Mouse (Mus musculus) MEL-GATA-1-ER (cell line): Measurements from ENCODE around the gene Mroh7.

Source experiments
- DNase-seq: peaks from one replicate; pipeline ENCODE4 v3.0.0-alpha.2; 2012; ENCODE audit warnings: low read depth; ENCODE audit errors: extremely low read depth

The Mroh7 gene

DNA sequence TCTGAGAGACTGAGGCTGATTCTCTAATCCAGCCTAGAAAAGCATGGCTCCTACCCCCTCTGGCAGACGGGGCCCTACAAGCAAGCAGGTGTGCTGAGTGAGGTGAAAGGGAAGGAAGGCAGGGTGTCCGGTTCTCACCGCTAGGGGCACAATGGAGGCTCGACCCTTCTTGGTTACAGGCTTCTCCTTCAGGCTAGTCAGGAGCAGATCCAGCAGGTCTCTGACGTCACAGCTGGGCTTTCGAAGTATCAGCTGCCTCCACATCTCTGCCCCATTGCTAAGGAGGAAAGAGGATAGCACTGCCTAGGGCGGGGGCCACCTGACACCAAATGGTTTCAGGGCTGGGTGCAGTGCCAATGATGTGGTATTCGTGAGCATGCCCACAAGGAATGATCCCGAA, 30.7 kb downstream of the Mroh7 start:
- no peak for DNase-seq

DNA sequence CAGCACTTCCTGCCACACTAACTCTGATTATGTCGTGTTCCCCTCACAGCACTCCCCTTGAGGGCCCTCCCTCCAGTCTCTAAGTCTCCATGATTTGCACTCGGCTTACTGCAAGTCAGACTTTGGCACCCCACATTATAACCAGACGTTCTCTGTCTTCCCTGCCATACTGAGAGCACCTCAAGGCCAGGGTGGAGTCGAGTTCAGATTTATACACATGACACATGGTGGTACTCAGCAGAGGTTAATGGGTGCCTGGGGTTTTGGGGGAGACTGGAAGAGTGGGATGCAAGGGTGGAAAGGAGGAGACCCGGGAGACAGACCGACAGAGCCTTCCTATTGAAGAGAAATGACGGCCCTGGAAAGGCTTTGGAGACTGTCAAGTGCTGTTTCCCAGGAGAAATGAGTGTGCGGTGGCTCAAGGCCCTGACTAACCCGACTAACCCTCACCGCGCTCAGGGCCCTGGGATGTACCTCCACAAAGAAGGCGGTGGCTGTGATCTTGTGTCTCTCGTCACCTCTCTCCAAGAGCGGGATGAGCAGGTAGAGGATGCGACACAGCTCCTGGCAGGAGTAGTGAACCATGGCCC, 36.8 kb downstream of the Mroh7 start:
- DNase-seq: no peak

DNA sequence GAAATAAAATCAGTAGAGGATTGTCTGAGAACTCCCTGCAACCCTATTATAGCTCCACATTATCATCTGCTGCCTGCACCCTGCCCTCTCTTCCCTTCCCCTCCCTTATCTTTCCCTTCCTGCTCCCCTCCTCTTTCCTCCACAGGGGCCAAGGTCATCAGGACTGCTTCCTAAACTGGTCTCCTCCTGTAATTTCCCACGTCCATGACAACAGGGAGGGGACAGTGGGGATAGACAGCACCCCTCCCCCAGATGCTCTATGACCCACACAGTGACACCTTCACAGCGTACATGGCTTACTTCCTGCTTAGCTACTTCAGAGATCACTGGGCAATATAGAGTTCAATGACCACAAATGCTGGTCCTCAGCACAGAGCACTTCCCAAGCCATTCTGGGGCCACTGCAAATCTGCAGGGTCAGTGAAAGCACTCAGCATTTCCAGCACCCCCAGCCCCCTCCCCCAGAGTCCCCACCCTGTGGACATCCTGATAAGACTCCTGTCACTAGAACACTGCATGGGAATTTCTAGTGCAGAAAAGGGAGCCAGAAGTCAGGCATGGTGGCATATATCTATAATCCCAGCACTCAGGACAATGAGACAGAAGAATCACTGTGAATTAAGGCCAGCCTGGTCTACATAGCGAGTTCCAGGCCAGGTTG, 42.0 kb downstream of the Mroh7 start:
- no peak for DNase-seq

DNA sequence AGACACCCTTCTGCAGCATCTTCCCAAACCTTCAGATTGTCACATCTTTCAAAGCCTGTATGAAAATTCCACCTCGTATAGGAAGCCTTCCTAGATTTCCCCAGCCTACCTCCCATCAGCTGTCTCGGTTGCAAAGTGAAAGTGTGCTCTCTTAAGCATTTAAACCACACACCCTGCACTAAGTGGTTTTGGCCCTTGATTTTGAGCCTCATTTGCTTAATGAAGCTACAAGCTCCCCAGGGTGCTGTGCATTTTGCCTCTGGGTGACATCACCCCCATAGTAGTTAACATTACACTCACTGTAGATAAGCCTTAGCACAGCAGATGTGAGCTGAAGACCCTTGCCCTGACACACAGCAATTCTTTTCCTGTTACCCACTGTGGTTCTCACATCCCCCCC, 49.8 kb downstream of the Mroh7 start:
- no peak for DNase-seq

DNA sequence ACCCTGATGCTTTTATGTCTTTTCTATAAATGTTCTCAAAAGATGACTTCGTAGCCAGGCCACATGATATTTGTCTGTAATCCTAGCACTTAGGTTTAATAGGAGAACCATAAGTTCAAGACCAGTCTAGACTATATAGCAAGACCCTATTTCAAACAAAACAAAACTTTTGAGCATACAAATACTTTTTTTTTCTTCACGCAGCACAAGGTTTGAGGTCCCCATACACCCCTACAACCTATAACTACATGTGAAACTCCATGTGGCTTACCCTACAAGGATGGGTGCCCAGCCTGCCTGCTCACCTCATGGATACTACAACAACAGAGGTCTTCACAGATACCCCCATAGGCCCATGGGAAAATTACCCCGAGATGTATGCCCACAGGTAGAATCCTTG, 51.6 kb downstream of the Mroh7 start:
- no peak for DNase-seq

DNA sequence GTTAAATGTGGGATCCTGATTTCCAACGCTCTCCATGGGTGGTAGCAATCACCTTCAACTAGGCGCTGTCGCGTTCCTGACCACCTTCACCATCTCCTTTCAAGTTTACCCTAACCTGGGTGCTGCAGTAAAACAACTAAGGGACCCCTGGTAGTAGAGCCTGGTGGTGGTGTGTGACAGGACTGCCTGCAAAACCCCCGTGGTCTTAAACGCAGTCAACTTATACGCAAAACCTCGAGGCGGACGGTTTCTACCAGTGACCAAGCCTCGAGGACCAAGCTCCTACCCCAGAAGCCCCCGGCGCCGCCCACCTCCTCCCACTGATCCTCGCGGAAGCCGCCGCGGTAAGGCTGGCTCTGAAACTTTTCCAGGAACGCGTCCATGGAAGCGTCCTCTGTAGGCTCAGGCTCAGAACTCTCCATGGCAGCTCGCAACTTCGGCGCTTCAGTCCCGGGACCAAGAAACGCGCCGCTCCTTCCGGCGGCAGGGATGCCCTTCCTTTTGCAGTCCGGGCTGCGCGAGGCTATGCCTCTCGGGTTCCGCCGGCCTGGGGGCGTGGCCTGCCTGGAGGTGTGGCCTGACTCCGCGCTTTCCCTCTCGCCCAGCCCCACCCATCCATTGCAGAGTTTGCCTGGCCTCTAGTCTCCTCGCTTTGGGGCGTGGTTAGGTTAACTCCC, 52.1 kb downstream of the Mroh7 start, which contains the start of gene Ttc4:
TSS of gene Ttc4 (minus strand) at position 503 of the 677 bp plus-strand sequence.
- peak; percentile 81 for DNase-seq

DNA sequence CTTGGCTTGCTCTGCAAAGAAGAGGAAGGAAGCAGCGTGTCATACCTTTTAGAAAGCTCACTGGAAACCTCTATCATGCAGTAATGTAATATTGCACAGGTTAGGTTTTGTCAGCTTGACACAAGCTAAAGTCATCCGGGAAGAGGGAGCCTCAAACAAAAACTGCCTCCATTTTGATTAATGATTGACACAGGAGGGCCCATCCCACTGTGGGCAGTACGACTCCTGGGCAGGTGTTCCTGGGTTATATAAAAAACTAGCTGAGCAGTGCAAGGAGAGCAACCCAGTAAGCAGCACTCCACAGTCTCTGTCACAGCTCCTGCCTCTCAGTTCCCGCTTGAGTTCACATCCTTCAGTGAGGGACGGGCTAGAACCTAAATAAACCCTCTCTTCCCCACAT, 54.0 kb downstream of the Mroh7 start:
- DNase-seq: no peak

DNA sequence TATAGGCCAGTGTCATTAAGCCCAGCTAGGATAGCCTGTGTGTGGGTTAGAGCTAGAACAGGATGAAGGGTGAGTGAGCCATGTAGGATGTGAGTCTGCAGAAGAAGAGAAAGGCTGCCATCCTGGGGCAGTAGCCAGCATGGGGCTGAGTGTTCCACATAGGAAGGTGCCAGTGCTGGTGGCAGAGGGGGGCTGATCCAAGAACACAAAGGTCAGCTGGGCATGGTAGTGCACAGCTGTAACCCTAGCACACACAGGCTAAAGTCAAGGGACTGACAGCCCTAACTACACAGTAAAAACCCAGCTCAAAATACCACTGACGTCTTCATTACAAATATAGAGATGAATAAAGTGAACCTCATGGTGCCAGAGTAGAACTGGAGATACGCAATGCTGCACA, 64.2 kb downstream of the Mroh7 start:
- no peak for DNase-seq

DNA sequence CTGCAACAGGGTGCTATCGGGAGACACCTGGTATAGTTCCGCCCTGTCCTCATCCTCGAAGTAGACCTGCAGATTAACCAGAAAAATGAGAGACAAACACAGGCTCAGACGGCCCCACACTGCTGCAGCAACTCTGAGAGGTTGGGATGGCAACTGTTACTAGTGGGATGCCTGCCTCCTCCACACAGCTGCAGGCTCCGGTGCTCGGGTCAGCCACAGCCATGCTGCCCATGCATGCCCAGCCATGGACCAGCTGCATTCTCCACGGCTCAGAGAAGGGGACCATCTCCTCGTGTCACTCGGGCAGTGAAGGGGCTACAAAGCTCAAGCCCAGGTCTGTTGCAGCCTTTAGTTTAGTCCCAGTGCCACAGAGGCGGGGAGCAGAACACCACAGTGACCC, 65.1 kb downstream of the Mroh7 start:
- no peak for DNase-seq

DNA sequence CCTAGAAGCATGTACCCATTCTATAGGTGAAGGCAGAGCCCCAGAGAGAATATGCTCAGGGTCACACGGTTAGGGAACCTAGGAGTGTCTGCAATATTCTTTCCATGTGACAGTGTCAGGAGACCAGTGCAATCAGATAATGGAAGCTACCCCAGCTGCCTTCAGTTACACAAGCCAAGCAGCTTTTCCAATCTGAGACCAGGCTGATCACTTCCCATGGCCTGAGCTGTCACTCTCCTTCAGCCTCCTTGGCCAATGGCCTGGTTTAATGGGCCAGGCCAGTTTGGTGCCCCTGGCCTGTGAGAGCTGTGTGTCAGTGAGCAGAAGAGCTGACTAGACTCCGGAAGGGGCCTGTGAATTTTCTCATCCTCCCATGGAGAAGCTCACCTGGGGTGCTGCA, 65.5 kb downstream of the Mroh7 start:
- DNase-seq: no peak

DNA sequence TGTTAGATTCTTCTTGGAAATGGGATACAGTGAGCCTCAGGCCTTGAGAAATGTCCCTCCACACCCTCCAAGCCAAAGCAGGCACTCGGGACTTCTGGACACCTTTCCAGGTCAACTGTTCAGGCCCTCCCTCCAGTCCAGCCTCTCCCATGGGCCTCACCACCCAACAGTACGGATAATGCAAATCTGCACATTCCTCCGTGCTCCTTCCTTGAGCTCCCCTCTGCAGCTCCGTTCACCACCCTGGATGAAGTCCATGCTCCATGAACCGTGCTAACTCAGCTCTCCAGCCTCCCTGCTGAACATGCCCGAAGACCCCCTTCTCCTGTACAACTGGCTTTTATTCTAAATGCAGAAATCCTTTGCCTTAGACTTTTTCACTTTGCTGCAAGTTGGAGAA, 66.0 kb downstream of the Mroh7 start:
- DNase-seq: no peak

DNA sequence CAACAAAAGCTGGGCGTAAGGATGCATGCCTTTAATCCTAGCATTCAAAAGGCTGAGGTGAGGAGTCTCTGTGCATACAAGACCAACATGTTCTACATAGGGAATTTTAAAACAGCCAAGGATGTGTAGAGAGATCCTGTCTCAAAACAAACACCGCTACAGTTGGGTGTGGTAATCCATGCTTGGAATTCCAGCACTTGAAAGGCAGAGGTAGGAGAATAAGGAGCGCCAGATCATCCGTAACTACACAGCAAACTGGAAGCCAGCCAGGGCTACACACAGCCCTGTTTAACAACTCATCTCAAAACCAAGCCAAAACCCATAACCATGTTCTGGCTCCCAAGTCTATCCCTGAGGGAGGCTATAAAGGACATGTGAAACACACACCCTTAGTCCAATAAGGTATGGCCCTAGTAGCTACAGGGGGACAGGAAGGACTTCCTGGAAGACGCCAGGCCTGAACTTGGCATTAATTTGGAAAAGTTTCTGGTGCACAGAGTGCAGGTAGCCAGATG, 66.7 kb downstream of the Mroh7 start:
- no peak for DNase-seq

DNA sequence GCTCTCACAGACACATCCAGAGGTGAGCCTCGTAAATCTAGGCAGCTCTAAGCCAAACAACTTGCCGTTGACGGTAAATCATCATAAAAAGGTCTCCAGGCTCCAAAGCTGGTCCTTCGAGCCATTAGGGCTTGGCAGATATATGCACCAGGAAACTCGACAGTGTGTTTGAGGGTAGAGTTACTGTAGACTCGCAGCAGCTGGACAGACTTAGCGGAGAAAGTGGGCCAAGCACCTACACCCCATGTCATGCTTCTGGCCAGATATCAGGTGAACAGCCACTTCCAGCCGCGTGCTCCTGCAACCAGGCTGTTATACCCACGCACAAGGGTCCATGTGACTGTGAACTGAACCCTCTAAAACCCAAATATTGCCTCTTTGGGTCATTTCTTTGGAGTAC, 75.0 kb downstream of the Mroh7 start:
- no peak for DNase-seq

DNA sequence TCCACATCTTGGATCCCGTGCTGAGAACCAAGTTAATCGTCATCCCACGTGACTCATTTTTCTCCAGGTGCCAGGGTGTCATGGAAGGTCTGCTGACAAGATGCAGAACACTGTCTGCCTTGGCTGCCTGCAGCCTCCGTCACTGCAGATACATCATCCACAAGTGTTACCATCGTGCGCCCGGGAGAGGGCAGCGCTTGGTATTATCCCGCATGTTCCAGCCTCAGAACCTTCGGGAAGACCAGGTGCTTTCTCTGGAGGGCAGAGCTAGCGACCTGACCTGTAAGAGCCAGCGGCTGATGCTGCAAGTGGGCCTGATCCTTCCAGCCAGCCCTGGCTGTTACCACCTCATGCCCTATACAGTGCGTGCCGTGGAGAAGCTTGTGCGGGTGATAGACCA, 77.7 kb downstream of the Mroh7 start:
- no peak for DNase-seq

DNA sequence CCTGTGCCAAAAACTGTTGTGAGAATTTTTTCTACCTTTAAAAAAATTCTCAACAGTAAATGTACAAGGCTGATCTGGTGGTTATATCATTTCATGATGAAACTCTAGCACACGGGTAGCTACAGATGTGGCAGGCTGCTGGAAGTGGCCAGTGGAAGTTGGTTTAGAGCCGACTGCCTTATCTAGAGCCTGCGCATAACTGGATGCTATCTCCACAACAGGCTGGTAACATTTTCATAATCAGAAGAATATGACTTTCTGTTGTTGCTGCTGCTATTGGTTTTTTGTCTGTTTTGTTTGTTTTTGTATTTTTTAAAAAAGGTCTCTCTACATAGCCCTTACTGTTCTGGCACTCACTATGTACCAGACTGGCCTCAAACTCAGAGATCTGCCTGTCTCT, 78.2 kb downstream of the Mroh7 start:
- DNase-seq: no peak

DNA sequence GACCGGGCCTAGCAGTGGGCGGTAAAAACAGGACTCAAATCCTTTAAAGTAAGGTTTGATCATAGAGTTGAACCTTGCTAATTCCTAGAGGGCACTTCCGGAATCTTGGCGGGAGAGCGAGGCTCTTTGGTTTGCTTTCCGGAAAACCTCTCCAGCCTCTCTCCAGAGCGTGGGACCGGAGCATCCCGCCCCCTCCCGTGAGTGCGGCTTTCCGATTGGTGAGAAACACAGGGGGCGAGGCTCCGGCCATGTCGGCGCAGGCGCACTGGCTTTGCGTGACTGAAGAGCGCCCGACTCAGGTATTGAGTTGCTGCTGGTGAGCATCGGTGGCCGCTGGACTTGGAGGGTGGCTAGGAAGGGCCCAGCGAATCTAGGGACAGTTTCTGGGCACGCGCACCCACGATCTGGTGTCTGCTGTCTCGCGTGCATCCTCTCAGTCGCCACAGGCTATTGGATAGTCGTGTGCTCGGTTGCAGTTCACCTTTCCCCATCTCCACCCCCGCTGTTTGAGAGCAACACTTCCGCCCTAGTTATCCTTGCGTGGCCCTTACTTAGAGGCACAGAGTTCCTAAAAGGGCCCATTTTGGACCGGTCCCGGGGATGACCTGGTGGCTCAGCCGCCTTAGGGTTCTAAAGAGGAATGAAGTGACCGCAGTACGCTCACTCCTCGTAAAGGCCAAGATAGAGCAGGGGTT, 79.7 kb downstream of the Mroh7 start, which contains the start of gene Pars2:
TSS of gene Pars2 (plus strand) at position 237 of the 695 bp plus-strand sequence.
- DNase-seq: peak; percentile 94

DNA sequence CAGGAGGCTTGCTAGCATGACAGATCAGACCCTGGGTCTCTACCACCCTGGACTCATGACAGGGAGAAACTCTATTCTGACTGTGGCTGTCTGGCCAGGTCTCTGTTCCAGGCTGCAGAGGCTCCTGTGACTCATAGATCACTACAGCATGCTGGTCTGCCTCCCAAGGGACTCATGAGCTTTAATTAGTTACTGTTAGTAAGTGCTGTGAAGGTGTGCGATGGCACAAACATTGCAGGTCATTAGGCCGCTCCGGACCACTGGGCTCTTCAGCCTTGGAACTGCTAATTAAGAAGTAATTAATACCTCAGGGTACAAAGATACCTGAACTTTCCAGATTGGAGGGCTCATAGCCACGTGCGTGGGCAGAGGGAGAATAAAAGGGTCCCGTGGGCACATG, 83.6 kb downstream of the Mroh7 start:
- DNase-seq: no peak

DNA sequence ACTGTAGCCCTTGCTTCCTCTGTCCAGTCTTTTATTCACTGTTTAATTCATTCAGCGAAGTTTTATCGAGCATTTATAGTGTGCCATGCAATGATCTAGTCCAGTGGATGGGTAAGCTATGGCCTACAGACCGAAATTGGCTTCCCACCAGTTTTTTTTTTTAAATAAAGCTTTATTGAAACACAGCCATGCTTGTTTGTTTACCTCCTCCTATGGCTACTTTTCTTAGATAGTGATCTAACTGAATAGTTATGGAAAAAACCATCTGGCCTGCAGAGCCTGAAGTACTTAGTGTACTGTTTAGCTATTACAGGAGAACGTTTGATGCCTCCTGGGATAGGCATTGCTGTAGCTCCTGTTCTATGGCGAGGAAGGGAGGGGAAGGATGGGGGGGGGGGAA, 84.9 kb downstream of the Mroh7 start:
- no peak for DNase-seq

DNA sequence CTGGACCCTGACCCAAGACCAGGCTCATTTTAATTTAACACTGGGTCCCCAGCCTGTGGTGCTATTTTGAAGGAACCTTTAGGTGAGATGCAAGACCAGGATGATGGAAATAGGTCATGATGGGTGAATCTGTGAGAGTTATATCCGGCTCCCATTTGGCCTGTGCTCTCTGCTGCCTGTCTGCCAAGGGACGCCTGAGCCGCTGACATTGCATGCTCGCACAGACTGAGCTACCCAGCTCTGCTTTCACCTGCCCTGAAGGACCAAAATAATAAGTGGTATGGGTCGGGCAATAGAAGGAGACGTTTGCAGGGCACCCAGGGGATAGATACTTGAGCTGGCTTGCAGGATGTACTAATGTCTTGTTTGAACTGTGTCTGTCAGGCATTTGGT, 86.5 kb downstream of the Mroh7 start:
- no peak for DNase-seq

DNA sequence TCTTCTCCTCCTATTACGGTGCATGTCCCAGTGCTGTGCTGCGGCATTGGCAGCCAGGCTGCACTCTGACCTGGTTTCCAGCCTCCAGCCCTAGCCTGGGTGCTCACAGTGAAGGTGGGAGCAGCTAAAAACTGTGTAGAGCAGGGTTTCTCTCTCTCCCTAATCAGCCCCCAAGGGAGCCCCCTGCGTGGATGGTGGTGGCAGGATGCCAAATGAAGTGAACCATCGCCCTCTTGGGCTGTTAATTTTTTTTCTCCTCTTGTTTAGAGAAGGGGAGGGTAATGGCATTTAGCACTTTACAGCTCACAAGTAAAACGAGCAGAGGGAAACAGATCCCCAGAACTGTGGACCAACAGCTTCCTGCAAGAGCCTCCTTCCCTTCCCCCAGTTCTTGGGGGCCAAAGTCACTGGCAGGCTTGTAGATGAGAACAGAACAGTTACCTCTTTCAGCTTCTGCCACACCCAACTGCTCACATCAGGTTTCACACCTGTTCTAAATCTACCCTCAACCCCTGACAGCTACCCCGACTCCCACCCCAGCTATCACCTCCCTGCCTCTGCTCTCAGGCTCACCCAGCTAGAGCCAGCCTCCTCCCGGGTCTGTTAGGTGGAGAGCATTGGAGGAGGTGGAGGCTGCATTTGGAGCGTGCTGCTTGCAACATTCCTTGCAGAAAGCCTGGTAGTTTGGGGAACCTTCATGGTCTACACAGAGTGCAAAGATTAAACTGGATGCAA, 87.1 kb downstream of the Mroh7 start:
- DNase-seq: no peak

DNA sequence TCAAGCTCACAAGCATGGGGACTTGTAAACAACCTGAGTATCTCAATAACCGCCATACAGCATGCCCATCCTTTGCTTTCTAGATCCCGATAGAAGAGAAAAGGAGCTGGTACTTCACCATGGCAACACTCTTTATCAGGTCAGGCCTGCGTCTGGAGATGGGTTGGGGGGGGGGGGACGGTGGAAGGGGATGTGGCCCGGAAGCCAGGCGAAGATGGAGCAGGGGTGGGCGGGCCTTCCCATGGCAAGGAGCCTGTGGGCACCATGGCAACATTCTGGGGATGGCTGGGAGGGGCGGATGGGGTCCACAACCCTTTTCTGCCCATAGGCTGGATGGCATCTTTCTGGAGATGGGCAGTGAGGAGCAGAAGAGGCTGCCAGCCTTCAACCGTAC, 96.6 kb downstream of the Mroh7 start:
- DNase-seq: no peak
